Mouse (Mus musculus) c-Kit-negative CD71-positive TER-119-positive erythroid progenitor cells, embryonic 14.5 days (primary cell): ENCODE data around the gene Vps33a.

Experiments
- DNase-seq: peaks from one replicate; pipeline ENCODE4 v3.0.0-alpha.2; 2013; ENCODE audit warnings: low read depth, low spot score

Gene Vps33a

GRCm38 (mm10) chr5:123572357-123573186 lies at the start of gene Vps33a:
Gene Vps33a, minus strand, starts transcription at chr5:123573038.
- peak; percentile 94 for DNase-seq

GRCm38 (mm10) chr5:123622421-123622820 lies 49.6 kb upstream of the Vps33a start:
- DNase-seq, result no peak

GRCm38 (mm10) chr5:123618558-123618957 lies 45.7 kb upstream of the Vps33a start:
- DNase-seq, result peak; percentile 20

GRCm38 (mm10) chr5:123614246-123614645 lies 41.4 kb upstream of the Vps33a start:
- no peak for DNase-seq

- peak; percentile 45 for DNase-seq
These were observed 37.0 kb upstream of the Vps33a start for GRCm38 (mm10) chr5:123609843-123610242.

GRCm38 (mm10) chr5:123609416-123609815 lies 36.6 kb upstream of the Vps33a start:
- no peak for DNase-seq

- no peak for DNase-seq
These were observed 34.4 kb upstream of the Vps33a start for GRCm38 (mm10) chr5:123607211-123607669.

GRCm38 (mm10) chr5:123603496-123603895 lies 30.7 kb upstream of the Vps33a start:
- DNase-seq, result no peak

GRCm38 (mm10) chr5:123602174-123602573 lies 29.3 kb upstream of the Vps33a start:
- DNase-seq, result no peak

- DNase-seq, result no peak
These were observed 26.5 kb upstream of the Vps33a start for GRCm38 (mm10) chr5:123599319-123599718.

- no peak for DNase-seq
These were observed 20.9 kb upstream of the Vps33a start for GRCm38 (mm10) chr5:123593622-123594280.

- DNase-seq, result no peak
These were observed 7.2 kb upstream of the Vps33a start for GRCm38 (mm10) chr5:123580043-123580442.

- no peak for DNase-seq
These were observed 3.9 kb upstream of the Vps33a start for GRCm38 (mm10) chr5:123576696-123577095.

- no peak for DNase-seq
These were observed 524 bp upstream of the Vps33a start for GRCm38 (mm10) chr5:123573362-123573761.

GRCm38 (mm10) chr5:123561128-123561527 lies 11.7 kb downstream of the Vps33a start:
- DNase-seq, result no peak

- DNase-seq, result no peak
These were observed 13.2 kb downstream of the Vps33a start for GRCm38 (mm10) chr5:123559588-123559987.

- no peak for DNase-seq
These were observed 16.4 kb downstream of the Vps33a start for GRCm38 (mm10) chr5:123556451-123556850.

GRCm38 (mm10) chr5:123555693-123556092 lies 17.1 kb downstream of the Vps33a start:
- DNase-seq, result no peak

GRCm38 (mm10) chr5:123533801-123534200 lies 39.0 kb downstream of the Vps33a start:
- DNase-seq, result no peak

GRCm38 (mm10) chr5:123530056-123530455 lies 42.8 kb downstream of the Vps33a start:
- DNase-seq, result no peak

- no peak for DNase-seq
These were observed 44.2 kb downstream of the Vps33a start for GRCm38 (mm10) chr5:123528641-123529040.

- no peak for DNase-seq
These were observed 46.8 kb downstream of the Vps33a start for GRCm38 (mm10) chr5:123525916-123526495.
